Mouse (Mus musculus): ENCODE data around the gene Neu2.

- TF ChIP-seq CTCF (IDR thresholded peaks at IDR 0.05; ENCODE audit: low read depth) (no peak), EP300 (optimal IDR thresholded peaks at IDR 0.05) (no peak)
Measured at GRCm38 (mm10) chr1:87628085-87628484, 118.4 kb downstream of the Neu2 start.

All from stomach, postnatal 0 days (tissue).